Mouse (Mus musculus) 416B (cell line): ENCODE data around the gene 6030445D17Rik.

ENCODE experiments used
- DNase-seq: peaks from one replicate; pipeline ENCODE4 v3.0.0; 2011; ENCODE audit warnings: low read depth

The 6030445D17Rik gene

DNA sequence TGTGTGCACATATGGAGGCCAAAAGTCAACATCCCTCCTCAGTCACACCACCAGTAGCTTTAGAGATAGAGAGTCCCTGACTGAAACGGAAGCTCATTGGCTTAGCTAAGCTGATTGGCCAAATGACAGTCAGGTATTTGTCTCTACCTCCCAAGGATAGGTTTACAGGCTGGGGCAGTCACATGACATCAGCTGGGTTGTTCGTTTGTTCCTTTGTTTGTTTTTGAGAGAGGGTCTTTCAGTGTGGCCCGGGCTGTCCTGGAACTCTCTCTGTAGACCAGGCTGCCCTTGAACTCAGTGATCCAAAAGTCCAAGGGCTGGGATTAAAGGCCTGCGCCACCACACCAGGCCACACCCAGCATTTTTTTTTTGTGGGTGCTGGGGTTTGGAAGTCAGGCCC, 844 bp upstream of the 6030445D17Rik start:
- DNase-seq, result no peak

- DNase-seq, result no peak
Measured at GRCm38 (mm10) chr4:136461761-136462085, 327 bp upstream of the 6030445D17Rik start.

- peak; percentile 67 for DNase-seq
Measured at GRCm38 (mm10) chr4:136462839-136463178, 759 bp downstream of the 6030445D17Rik start.

DNA sequence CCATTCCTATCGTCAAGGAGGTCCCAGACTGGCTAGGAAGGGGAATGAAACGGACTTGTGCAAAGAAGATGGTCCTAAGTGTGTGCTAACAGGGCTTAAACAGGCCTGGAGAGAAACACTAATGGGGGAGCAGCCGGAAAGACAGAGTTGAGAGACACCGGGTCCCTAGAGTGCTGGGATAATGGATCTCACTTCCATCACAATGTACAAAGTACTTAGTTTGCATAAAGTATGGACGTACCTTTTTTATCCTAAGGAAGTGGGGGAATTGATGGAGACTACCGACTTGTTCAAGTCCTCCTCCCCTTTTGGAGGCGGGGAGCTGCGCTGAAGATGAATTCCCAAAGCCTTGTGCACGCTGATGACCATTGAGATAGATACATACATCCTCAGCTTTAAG, 1.4 kb downstream of the 6030445D17Rik start:
- DNase-seq, result no peak

GRCm38 (mm10) chr4:136466226-136466625, 4.2 kb downstream of the 6030445D17Rik start:
- DNase-seq, result no peak

DNA sequence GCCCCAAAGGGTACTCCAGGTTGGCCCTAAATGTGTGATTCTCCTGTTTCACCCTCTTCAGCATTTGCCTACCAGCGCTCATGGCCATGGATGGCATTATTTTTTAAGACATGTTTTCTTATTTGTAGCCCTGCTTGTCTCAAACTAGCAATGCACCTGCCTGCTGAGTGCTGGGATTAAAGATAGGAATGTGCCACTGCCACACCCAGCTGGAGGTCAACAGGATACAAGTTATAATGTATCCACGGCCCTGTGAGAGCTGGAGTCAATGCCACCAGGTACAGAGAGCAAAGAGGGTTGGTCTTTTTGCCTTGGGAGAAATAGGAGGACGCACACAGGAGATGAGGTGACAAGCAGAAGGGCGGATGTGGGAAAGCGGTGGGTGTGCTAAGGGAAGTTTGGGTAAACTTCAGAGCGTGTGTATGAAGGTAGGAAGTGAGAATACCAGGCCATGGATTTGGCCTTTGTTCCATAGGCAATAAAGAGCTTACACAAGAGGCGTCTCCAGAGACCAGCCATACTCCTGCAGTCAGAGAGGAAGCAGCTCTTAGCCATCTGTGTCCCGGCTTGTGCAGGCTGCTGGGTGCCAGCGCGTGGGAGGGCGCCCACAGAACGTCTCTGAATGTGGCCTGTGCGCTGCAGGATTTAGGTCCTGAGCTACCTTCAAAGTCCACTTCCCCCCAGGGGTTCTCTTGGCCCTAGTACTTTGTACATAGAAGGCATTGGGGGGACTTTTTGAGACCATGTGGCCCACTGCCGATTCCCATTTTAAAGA, 6.7 kb downstream of the 6030445D17Rik start:
- no peak for DNase-seq

DNA sequence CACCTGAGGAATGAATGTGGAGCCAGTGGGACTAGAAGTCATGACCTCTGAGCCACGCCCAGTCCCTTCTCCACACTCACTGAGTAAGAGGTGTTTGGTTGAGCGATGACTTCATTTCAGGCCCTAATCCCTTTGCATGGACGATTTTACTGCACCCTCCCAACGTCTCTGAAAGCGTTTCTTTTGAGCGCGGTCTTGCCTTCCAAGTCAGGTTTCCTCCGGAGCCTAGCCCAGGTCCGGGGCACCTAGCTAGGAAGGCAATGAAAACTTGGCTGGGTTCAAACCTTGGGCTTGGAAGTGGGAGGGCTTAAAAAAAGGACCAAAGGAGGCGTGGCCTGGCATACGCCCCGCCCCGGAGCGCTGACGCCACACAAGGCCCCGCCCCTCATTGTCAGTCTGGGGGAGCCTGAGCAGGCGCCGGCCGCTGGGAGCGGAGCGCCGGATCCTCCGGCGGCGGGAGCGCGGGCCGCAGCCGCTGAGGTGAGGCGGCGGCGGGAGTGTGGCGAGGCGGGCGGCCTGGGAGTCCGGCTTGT, 7.4 kb downstream of the 6030445D17Rik start, which contains the start of gene Luzp1:
TSS of gene Luzp1 (plus strand) at position 391 of the 533 bp plus-strand sequence.
- peak; percentile 81 for DNase-seq

DNA sequence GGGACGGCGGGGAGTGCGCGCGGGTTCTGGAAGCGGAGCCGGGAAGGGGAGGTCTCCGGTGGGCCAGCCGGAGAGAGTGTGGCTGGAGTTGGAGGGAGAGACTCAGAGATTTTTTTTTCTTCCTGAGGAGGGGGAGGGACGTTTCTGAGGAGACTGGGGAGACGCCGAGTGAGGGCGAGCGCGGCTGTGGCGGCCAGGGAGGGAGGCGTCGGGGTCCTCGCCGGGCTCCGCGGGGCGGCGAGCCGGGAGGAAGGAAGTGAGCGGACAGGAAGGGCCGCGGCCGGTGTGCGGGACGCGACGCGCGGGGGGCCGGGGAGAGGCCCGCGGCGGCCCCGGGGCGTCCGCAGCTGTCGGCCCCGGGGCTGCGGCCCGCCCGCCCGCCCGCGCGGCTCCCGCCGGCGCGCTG, 7.9 kb downstream of the 6030445D17Rik start:
- peak; percentile 61 for DNase-seq

DNA sequence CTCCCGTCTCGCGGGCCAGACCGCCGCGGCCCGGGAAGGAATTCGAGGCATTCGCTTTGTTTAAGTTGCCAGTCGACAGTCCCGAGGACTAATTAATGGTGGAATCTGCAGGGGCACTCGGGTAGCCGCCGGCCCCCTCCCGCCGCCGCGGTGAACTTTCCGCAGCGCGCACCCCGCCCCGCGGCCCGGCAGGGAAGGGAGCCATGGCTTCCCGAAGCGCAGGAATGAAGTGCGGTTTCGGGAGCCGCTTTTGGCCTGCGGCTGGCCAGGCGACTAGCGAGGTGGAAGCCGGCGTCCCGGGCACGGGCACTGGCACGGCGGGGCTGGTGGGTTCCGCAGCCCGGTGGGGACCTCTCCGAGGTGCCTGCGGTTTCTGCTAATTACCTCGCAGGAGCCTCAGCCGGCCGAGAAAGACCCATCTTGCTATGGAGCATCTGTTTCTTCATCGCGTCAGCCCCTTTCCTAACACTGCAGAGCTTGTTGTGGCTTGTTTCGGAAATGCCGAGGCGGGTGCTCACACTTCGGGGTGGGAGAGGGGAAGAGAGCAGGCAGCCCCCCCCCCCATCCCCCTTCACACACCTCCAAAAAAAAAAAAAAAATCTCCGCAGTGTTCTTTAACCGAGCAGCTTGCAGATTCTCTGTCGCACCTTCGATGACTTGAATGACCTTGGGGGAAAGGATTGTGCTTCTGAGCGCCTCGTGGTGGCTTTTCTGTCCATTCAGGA, 8.5 kb downstream of the 6030445D17Rik start:
- peak; percentile 36 for DNase-seq

DNA sequence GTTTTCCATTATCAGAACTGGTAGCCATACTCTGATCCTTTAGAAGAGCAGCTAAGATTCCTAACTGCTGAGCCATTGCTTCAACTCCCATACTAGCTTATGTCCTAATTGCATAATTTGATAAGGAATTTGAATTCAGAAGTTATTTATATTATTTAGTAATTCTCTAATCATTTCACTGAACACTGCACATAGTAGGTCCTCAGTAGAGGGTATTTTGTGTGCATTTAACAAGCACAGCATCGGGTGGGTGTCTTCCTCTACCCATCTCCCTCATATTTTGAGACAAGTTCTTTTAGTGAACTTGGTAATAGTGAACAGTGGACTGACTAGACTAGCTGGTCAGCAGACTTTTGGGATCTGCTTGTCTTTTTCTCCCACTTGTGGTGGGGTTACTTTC, 14.6 kb downstream of the 6030445D17Rik start:
- DNase-seq, result no peak

GRCm38 (mm10) chr4:136486549-136486948, 24.5 kb downstream of the 6030445D17Rik start:
- DNase-seq, result peak; percentile 34

DNA sequence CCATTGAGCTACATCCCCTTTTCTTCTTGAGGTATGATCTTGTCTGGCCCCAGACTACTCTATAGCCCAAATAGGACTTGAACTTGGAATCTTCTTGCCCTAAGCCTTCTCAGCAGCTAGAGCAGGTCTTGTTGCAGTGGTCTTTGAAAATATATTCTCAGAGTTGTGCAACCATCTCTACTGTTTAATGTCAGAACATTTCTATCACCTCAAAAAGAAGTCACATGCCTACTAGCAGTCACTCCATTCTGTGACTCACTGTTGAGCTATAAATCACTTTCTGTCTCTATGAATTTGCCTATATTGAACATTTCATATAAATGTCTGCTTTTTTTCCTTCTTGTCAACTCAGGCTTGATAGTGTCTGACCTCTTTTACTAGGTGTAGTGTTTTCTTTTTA, 33.9 kb downstream of the 6030445D17Rik start:
- DNase-seq, result peak; percentile 25

- DNase-seq, result peak; percentile 92
Measured at GRCm38 (mm10) chr4:136505426-136506215, 43.6 kb downstream of the 6030445D17Rik start.

GRCm38 (mm10) chr4:136509857-136510256, 47.8 kb downstream of the 6030445D17Rik start:
- DNase-seq, result peak; percentile 69

- DNase-seq, result no peak
Measured at GRCm38 (mm10) chr4:136511708-136512107, 49.7 kb downstream of the 6030445D17Rik start.

- DNase-seq, result no peak
Measured at GRCm38 (mm10) chr4:136512905-136513304, 50.9 kb downstream of the 6030445D17Rik start.
